Mouse (Mus musculus) right cerebral cortex, postnatal 14 days (tissue): Measurements from ENCODE around the gene Hsd11b1.

ENCODE experiments used
- DNase-seq: peaks from one replicate; pipeline ENCODE4 v3.0.0; 2022

Gene Hsd11b1

DNA sequence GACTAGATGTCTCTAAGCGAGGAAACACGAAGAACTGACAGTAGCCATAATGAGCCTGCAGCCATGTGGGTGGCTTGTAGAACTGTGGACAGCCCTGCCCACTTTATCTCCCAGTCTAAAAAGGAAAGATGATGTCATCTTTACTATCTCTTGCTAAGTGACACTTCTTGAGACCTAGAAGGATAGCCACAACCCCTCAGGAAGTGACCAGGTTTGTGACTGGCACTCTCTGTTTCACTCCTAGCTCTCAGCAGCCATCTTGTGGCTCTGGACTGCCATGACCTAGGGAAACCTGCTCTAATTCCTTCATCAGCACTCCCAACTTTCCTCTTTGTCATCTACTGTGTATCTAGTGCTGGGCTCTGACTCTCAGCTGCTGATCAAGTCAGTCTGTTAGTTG lies 65.6 kb downstream of the Hsd11b1 start:
- DNase-seq = no peak

- DNase-seq = no peak
Observed at GRCm38 (mm10) chr1:193197494-193198205, 66.2 kb downstream of the Hsd11b1 start.

- DNase-seq = no peak
Observed at GRCm38 (mm10) chr1:193195169-193195810, 68.6 kb downstream of the Hsd11b1 start.

DNA sequence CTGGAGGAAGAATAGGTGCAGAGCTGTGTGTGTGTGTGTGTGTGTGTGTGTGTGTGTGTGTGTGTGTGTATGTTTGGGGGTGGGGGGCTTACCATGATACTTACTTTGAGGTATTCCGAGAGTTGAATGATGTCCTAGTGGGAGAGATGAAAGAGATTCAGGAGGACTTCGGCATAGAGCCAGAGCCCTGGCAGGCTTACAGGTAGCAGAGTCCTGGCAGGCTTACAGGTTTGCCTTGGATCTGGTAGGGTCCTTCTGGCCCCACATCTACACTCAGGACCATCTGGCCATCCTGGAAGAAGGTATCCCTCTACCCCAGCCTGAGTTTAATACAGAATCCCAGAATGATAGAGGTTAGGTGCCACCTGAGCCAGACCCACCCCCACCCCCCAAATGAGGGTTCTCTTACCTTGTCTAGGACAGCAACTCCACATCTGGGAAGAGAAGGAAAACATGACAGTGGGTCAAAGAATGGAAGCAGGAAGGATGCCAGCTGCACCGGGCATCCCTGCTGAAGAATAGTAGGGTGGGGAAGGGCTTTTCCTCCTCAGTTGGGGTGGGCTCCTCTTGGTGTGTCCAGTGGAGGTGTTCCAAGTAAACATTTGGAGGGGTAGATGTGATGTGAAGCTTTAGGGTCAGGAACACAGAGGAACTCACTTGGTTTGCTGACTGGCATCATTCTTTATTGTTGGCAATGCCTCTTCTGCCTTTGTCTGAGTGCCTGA lies 69.3 kb downstream of the Hsd11b1 start:
- no peak for DNase-seq

DNA sequence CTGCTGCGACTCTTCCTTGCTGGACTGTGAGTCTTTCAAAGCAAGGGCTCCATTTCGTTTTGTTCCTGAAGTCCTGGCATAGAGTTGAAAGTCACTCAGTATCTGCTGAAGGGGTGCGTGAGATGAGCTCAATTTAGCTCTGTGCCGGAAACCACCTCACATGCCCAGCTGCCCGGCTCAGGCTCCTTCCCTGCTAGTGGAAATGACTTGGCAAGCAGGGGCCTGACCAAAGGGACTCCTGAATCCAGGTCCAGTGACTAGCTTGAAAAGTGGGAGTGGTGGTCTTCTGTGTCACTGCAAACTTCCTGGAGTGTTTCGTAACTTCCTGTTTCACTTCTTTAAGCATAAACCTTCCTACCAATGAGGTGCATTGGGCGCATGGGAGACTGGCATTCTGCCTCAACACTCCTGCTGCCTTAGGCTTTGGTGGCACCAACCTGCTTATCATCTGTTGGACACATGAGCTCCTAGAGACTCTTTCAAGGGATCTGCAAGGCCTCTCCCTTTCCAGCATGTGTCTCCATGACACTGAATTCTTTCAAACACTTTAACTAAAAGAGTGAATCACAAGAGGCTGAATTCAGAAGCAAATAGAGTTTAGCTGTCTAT lies 72.1 kb downstream of the Hsd11b1 start:
- DNase-seq = no peak

- DNase-seq = no peak
Observed at GRCm38 (mm10) chr1:193189771-193190170, 74.1 kb downstream of the Hsd11b1 start.

GRCm38 (mm10) chr1:193189151-193189621 lies 74.7 kb downstream of the Hsd11b1 start:
- DNase-seq = no peak

- DNase-seq = no peak
Observed at GRCm38 (mm10) chr1:193188257-193188656, 75.6 kb downstream of the Hsd11b1 start.

DNA sequence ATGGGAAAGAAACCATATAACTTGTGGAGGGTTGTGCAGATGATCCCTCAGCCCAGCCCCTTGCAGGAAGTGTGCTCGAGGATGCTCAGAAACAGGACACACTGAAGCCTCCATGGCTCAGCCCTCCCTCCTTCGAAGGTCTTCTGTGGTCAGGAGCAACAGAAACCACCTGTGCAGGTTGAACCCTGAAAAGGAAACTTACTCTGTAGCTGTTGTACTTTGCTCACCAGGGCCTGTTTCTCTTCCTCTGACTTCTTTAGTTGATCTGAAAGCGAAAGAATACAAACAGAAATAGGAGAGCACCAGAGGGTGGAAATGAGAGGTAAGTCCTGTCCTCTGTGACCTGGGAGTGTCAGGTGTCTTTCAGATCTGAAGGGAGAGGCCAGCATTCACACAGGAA lies 82.8 kb downstream of the Hsd11b1 start:
- DNase-seq = no peak

DNA sequence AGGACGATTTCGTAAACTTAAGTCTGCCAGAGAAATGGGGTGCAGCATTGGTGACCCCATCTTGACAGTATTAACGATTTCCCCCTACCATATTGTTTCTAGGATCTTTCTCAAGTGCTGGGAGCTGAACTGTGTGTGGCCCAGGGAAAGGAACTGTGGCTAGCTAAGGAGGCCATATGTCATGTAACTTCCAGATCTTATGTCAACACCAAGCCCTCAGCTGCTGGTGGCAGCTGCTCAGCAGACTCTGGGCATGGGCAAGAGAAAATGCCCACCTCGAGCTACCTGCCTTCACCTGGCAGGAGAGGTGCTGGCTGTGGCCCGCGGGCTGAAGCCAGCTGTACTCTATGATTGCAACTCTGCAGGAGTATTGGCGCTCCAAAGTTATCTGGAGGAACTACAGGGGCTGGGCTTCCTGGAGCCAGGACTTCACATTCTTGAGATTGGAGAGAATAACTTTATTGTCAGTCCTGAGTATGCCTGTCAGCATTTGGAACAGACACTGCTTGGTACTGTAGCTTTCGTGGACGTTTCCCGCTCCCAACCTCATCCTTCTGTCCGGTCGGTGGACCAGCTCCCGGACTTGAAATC lies 89.6 kb downstream of the Hsd11b1 start:
- DNase-seq = no peak

GRCm38 (mm10) chr1:193173810-193174129 lies 90.1 kb downstream of the Hsd11b1 start:
- no peak for DNase-seq

DNA sequence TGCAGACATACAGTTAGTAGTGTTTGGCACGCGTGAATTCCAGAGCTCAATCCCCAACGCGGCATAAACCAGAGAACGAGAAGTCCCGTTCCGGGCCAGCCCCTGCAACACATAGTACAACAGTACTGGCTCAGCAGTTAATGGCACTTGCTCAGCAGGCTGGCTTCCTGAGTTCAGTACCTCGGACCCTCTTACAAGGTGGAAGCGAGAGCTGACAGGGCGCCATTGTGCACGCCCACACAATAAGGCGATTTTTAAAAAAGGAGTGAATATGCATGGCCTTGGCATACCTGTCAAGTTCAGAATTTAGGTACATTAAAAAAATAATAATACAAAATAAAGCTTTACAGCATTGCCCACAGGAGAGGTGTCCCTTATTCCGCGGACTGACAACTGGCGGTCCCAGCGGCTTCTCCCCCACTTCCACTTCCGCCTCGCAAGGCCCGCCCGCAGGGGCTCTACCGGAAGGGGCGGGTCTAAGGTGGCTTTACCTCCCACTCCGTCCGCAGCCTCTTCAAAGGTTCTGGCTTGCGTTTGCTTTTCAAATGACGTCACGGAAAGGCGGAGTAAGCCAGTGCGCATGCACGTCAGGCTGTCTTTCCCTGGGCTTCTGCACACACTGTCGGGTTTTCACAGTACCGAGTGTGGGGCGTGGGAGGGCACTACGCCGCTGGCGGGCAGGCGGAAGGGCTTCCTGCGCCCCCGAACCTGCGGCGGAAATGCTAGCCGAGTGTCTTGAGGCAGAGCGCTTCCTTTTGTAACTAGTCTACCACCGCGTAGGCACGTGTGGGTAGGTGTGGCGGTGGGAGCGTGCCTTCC lies 90.7 kb downstream of the Hsd11b1 start:
- peak; percentile 90 for DNase-seq
